Mouse (Mus musculus): ENCODE measurements around the gene Tcf25.

DNA sequence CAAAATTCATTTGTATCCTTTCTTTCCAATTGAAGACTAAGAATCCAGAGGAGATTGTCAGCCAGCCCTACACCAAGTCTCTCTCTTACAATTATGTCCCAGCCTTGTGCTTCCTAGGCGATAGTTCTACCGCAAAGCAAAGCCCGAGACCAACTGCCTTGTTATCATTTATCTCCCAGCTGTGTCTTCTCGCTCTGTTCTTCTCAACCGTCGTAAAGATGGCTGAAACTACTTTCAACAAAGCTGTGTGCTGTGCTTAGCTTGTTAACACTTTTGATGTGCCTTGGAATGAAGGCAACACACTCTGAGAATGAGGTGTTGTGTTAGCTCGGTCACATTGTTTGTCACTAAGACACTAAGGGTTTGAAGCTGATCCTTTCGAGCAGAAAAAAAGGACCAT is 41.7 kb upstream of the Tcf25 start:
- no peak for TF ChIP-seq CTCF (IDR thresholded peaks at IDR 0.05; ENCODE audit: extremely low read depth, insufficient read depth, low read length)
- TF ChIP-seq POLR2A (IDR thresholded peaks at IDR 0.05; ENCODE audit: extremely low read depth, insufficient read depth, low read length): no peak
